Mouse (Mus musculus): Measurements from ENCODE around the gene Atg4d. TPM values are rescaled to one million over a fixed set of nuclear protein-coding genes. Genes with fewer than 3 reads are reported as not detected.

Atg4d gene
- polyA plus RNA-seq, 1 experiment from 2014 or later: 40.0 TPM

DNA sequence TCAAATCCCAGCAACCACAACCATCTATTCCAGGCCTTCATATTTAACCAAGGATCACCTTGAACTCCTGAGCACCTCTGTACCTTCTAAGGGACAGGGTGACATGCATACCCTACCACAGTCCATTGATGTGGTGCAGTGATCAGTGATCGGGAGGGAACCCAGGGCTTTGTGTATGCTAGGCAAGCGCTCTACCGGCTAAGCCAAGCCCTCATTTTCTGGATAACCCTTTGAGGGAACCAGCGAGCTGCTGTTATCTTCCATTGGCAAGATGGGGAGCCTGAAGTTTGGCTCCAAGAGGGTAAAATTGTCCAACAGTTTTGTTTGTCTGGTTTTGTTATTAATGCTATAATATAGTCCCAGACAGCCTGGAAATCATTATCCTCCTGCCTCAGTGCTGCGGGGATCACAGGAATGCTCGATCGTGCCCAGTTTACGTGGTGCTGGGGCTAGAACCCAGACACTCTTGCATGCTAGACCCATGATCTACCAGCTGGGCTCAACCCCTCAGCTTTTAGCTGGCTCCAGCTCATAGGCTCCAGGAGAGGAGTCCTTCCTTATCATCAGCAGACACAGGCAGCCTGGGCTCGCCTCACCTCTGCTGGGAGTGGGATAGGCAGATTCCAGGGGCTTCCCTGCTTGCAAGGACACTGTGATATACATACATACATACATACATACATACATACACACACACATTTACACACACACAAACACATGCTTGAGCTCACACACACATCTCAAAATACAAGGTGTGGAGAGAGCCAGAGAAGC, 49.5 kb downstream of the Atg4d start:
- Histone ChIP-seq H3K9ac (replicated peaks; ENCODE audit: low read depth) (no peak overlapping the region), H3K27me3 (replicated peaks; ENCODE audit: insufficient read depth, low read length) (no peaks in the 10 kb centered on the region), H3K27ac (ENCODE audit: low read length) (no peak overlapping the region), H3K4me2 (replicated peaks; ENCODE audit: low read depth, low read length) (no peak overlapping the region), H3K4me3 (ENCODE audit: low read depth, low read length) (no peak overlapping the region), H3K9me3 (ENCODE audit: low read length) (no peaks in the 10 kb centered on the region), H3K4me1 (ENCODE audit: insufficient read depth, low read depth, low read length) (no peaks in the 10 kb centered on the region), H3K36me3 (ENCODE audit: insufficient read depth, low read length) (no peaks in the 10 kb centered on the region)
- 92% methylated on average over 9 of the region's 9 CpGs for WGBS
- no peak for DNase-seq (ENCODE audit: low spot score)
- TF ChIP-seq EP300 (IDR thresholded peaks at IDR 0.05) (no peak), CTCF (IDR thresholded peaks at IDR 0.05) (no peak)
- no peak for ATAC-seq

GRCm38 (mm10) chr9:21315421-21315820, 50.3 kb downstream of the Atg4d start:
- H3K9ac ChIP-seq (replicated peaks; ENCODE audit: low read depth): no peak overlapping the region
- H3K9me3 ChIP-seq (ENCODE audit: low read length): no peaks in the 10 kb centered on the region
- no peak overlapping the region for H3K4me2 ChIP-seq (replicated peaks; ENCODE audit: low read depth, low read length)
- no peaks in the 10 kb centered on the region for H3K27me3 ChIP-seq (replicated peaks; ENCODE audit: insufficient read depth, low read length)
- WGBS: 55% methylated on average over 5 of the region's 5 CpGs
- H3K4me3 ChIP-seq (ENCODE audit: low read depth, low read length): no peak overlapping the region
- no peaks in the 10 kb centered on the region for H3K36me3 ChIP-seq (ENCODE audit: insufficient read depth, low read length)
- DNase-seq (ENCODE audit: low spot score): no peak
- ATAC-seq: no peak
- H3K27ac ChIP-seq (ENCODE audit: low read length): no peak overlapping the region
- no peak for TF ChIP-seq EP300 (IDR thresholded peaks at IDR 0.05)
- TF ChIP-seq CTCF (IDR thresholded peaks at IDR 0.05): no peak
- H3K4me1 ChIP-seq (ENCODE audit: insufficient read depth, low read depth, low read length): no peaks in the 10 kb centered on the region

DNA sequence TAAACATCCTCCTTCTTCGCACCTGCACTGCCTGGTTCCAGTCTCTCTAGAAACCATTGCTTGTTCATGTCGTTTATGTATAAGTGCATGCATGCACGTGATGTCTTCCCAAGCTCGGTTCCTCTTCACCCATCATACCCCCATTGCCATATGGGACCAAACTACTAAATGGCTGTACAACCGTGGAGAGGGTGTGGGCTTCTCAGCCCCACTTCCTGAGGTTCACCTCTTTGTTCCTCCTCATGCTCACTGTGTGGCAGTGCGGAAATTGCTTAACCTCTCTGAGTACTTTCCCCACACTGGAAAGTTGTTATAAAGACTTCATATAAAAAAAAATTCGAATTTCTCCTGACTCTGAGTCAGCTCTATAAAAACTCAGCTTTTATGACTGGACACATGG, 51.6 kb downstream of the Atg4d start:
- DNase-seq (ENCODE audit: low spot score) (no peak), ATAC-seq (no peak)
- H3K9me3 ChIP-seq (ENCODE audit: low read length): no peaks in the 10 kb centered on the region
- no peak overlapping the region for H3K27ac ChIP-seq (ENCODE audit: low read length)
- no peak overlapping the region for H3K9ac ChIP-seq (replicated peaks; ENCODE audit: low read depth)
- TF ChIP-seq EP300 (IDR thresholded peaks at IDR 0.05) (no peak), CTCF (IDR thresholded peaks at IDR 0.05) (no peak)
- H3K36me3 ChIP-seq (ENCODE audit: insufficient read depth, low read length): no peaks in the 10 kb centered on the region
- 0 out of 2 replicates have a peak, but pooled peaks cover under 1% of the 10 kb centered on the region for H3K4me1 ChIP-seq (ENCODE audit: insufficient read depth, low read depth, low read length)
- WGBS: 64% methylated on average over 7 of the region's 7 CpGs
- H3K4me2 ChIP-seq (replicated peaks; ENCODE audit: low read depth, low read length): no peak overlapping the region
- no peaks in the 10 kb centered on the region for H3K27me3 ChIP-seq (replicated peaks; ENCODE audit: insufficient read depth, low read length)
- H3K4me3 ChIP-seq (ENCODE audit: low read depth, low read length): no peak overlapping the region

DNA sequence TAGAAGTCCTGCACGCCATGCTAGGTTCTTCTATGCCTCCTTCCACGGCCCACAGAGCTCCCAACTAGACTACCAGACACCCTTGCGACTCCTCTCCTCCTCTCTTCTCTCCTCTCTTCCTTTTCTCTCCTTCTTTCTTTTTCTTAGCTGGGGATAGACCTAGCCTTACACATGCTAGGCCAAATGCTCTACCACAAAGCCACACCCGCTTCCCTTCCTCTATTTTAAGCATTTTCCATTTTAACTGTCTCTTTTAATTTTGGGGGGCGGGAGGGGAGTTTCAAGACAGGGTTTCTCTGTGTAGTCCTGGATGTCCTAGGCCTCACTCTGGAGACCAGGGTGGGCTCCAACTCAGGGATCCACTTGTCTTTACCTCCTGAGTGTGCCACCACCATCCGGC, 53.7 kb downstream of the Atg4d start:
- 93% methylated on average over 6 of the region's 6 CpGs for WGBS
- Histone ChIP-seq H3K9ac (replicated peaks; ENCODE audit: low read depth) (no peak overlapping the region), H3K36me3 (ENCODE audit: insufficient read depth, low read length) (no peaks in the 10 kb centered on the region), H3K27ac (ENCODE audit: low read length) (no peak overlapping the region), H3K27me3 (replicated peaks; ENCODE audit: insufficient read depth, low read length) (no peaks in the 10 kb centered on the region), H3K4me2 (replicated peaks; ENCODE audit: low read depth, low read length) (no peak overlapping the region), H3K4me3 (ENCODE audit: low read depth, low read length) (no peak overlapping the region), H3K9me3 (ENCODE audit: low read length) (no peaks in the 10 kb centered on the region), H3K4me1 (ENCODE audit: insufficient read depth, low read depth, low read length) (peaks cover 3% of the 10 kb centered on the region; the same call in 1 of the 2 replicates)
- ATAC-seq (no peak), DNase-seq (ENCODE audit: low spot score) (no peak)
- TF ChIP-seq CTCF (IDR thresholded peaks at IDR 0.05) (no peak), EP300 (IDR thresholded peaks at IDR 0.05) (no peak)

GRCm38 (mm10) chr9:21319503-21319902, 54.4 kb downstream of the Atg4d start:
- no peak overlapping the region for H3K27ac ChIP-seq (ENCODE audit: low read length)
- no peaks in the 10 kb centered on the region for H3K36me3 ChIP-seq (ENCODE audit: insufficient read depth, low read length)
- H3K27me3 ChIP-seq (replicated peaks; ENCODE audit: insufficient read depth, low read length): no peaks in the 10 kb centered on the region
- no peaks in the 10 kb centered on the region for H3K9me3 ChIP-seq (ENCODE audit: low read length)
- peaks cover 3% of the 10 kb centered on the region; the same call in 1 of the 2 replicates for H3K4me1 ChIP-seq (ENCODE audit: insufficient read depth, low read depth, low read length)
- H3K4me2 ChIP-seq (replicated peaks; ENCODE audit: low read depth, low read length): no peak overlapping the region
- peak; percentile 34 for TF ChIP-seq CTCF (IDR thresholded peaks at IDR 0.05)
- no peak for TF ChIP-seq EP300 (IDR thresholded peaks at IDR 0.05)
- H3K4me3 ChIP-seq (ENCODE audit: low read depth, low read length): no peak overlapping the region
- 94% methylated on average over 4 of the region's 4 CpGs for WGBS
- no peak overlapping the region for H3K9ac ChIP-seq (replicated peaks; ENCODE audit: low read depth)
- ATAC-seq (no peak), DNase-seq (ENCODE audit: low spot score) (no peak)

GRCm38 (mm10) chr9:21320280-21320618, 55.2 kb downstream of the Atg4d start:
- ATAC-seq: no peak
- Histone ChIP-seq H3K27ac (ENCODE audit: low read length) (no peak overlapping the region), H3K4me2 (replicated peaks; ENCODE audit: low read depth, low read length) (peak overlapping the region; percentile 72), H3K9me3 (ENCODE audit: low read length) (no peaks in the 10 kb centered on the region), H3K4me1 (ENCODE audit: insufficient read depth, low read depth, low read length) (peaks cover 3% of the 10 kb centered on the region; the same call in 1 of the 2 replicates), H3K36me3 (ENCODE audit: insufficient read depth, low read length) (no peaks in the 10 kb centered on the region), H3K27me3 (replicated peaks; ENCODE audit: insufficient read depth, low read length) (no peaks in the 10 kb centered on the region), H3K4me3 (ENCODE audit: low read depth, low read length) (peak overlapping the region; percentile 68), H3K9ac (replicated peaks; ENCODE audit: low read depth) (no peak overlapping the region; the same call in 1 of the 2 replicates)
- WGBS: 24% methylated on average over 4 of the region's 4 CpGs
- no peak for TF ChIP-seq EP300 (IDR thresholded peaks at IDR 0.05)
- DNase-seq (ENCODE audit: low spot score): no peak

All from lung, postnatal 0 days (tissue).